Mouse (Mus musculus) kidney, adult 2 months (tissue): Measurements from ENCODE around the gene Smc3.

Experiments used
- CTCF ChIP-seq: fragments of 200-500 bp; conservative IDR thresholded peaks from 2 replicates; pipeline ENCODE4 v1.5.1; 2011; ENCODE audit warnings: low read depth, mild to moderate bottlenecking, control low read depth, low read length, moderate library complexity, mixed read lengths; ENCODE audit not compliant: insufficient read depth, insufficient read length
- POLR2A ChIP-seq: fragments of 200-500 bp; IDR thresholded peaks from one replicate; pipeline ENCODE4 v1.6.1; 2011; ENCODE audit warnings: low read depth, low read length, control low read depth

- TF ChIP-seq POLR2A (no peak), CTCF (no peak)
Observed at GRCm38 (mm10) chr19:53664831-53665230, 64.6 kb downstream of the Smc3 start.
